Mouse (Mus musculus): Measurements from ENCODE around the gene Gm20388.

GRCm38 (mm10) chr8:122558671-122559349 is 2648.2 kb downstream of the Gm20388 start:
- TF ChIP-seq CTCF (IDR thresholded peaks at IDR 0.05; ENCODE audit: low read depth), result no peak; the same call in 1 of the 2 replicates
- TF ChIP-seq EP300 (IDR thresholded peaks at IDR 0.05; ENCODE audit: low read depth), result no peak

Data from liver, embryonic 14.5 days (tissue).